Mouse (Mus musculus) urinary bladder, postnatal 10 days (tissue): Measurements from ENCODE around the gene Wdr46.

ENCODE experiments used
- DNase-seq: peaks from one replicate; pipeline ENCODE4 v3.0.0; 2022; ENCODE audit warnings: low spot score

The Wdr46 gene

GRCm38 (mm10) chr17:33928251-33928947, 12.1 kb upstream of the Wdr46 start:
- DNase-seq: no peak

GRCm38 (mm10) chr17:33929371-33930279, 10.8 kb upstream of the Wdr46 start, which contains the start of gene Rgl2:
Gene Rgl2, plus strand, starts transcription at chr17:33929543.
- DNase-seq: peak; percentile 81

- no peak for DNase-seq
Measured at GRCm38 (mm10) chr17:33930280-33931158, 9.9 kb upstream of the Wdr46 start.

GRCm38 (mm10) chr17:33931159-33931866, 9.1 kb upstream of the Wdr46 start:
- no peak for DNase-seq

GRCm38 (mm10) chr17:33931947-33932346, 8.5 kb upstream of the Wdr46 start:
- no peak for DNase-seq

- no peak for DNase-seq
Measured at GRCm38 (mm10) chr17:33932448-33932847, 8.0 kb upstream of the Wdr46 start.

- DNase-seq: no peak
Measured at GRCm38 (mm10) chr17:33932970-33933369, 7.5 kb upstream of the Wdr46 start.

GRCm38 (mm10) chr17:33935422-33936055, 4.9 kb upstream of the Wdr46 start:
- no peak for DNase-seq

GRCm38 (mm10) chr17:33936993-33937392, 3.5 kb upstream of the Wdr46 start:
- no peak for DNase-seq

- DNase-seq: no peak
Measured at GRCm38 (mm10) chr17:33938783-33939182, 1.7 kb upstream of the Wdr46 start.

- DNase-seq: no peak
Measured at GRCm38 (mm10) chr17:33940981-33941380, 521 bp downstream of the Wdr46 start.

- no peak for DNase-seq
Measured at GRCm38 (mm10) chr17:33941381-33941780, 921 bp downstream of the Wdr46 start.

GRCm38 (mm10) chr17:33943454-33943853, 3.0 kb downstream of the Wdr46 start:
- DNase-seq: no peak

- no peak for DNase-seq
Measured at GRCm38 (mm10) chr17:33947430-33948089, 7.1 kb downstream of the Wdr46 start.

- no peak for DNase-seq
Measured at GRCm38 (mm10) chr17:33948090-33948904, 7.8 kb downstream of the Wdr46 start.

- DNase-seq: no peak
Measured at GRCm38 (mm10) chr17:33948905-33949537, 8.6 kb downstream of the Wdr46 start.

GRCm38 (mm10) chr17:33950131-33950625, 9.7 kb downstream of the Wdr46 start:
- no peak for DNase-seq

- no peak for DNase-seq
Measured at GRCm38 (mm10) chr17:33951021-33951946, 10.8 kb downstream of the Wdr46 start, which contains the start of gene B3galt4. Gene B3galt4, minus strand, starts transcription at chr17:33951488.
